Mouse (Mus musculus) urinary bladder, postnatal 36 days (tissue): ENCODE data around the gene Tmc1.

Experiments
- DNase-seq, 2 experiments: peaks; one replicate each; pipeline ENCODE4 v3.0.0; 2022; ENCODE audit warnings: low spot score in 2 of 2, mixed read lengths in 1 of 2

Tmc1 gene

GRCm38 (mm10) chr19:20953874-20954273, at the start of gene Tmc1:
TSS of gene Tmc1 (minus strand) at chr19:20954202.
- no peak for DNase-seq

GRCm38 (mm10) chr19:21001552-21001951, 47.5 kb upstream of the Tmc1 start:
- DNase-seq = no peak

- no peak for DNase-seq
These were observed 25.2 kb upstream of the Tmc1 start for GRCm38 (mm10) chr19:20979244-20979643.

GRCm38 (mm10) chr19:20978148-20978547, 24.1 kb upstream of the Tmc1 start:
- no peak for DNase-seq

- no peak for DNase-seq
These were observed 17.9 kb upstream of the Tmc1 start for GRCm38 (mm10) chr19:20971926-20972325.

GRCm38 (mm10) chr19:20954815-20955214, 813 bp upstream of the Tmc1 start:
- DNase-seq = no peak

GRCm38 (mm10) chr19:20944446-20944845, 9.6 kb downstream of the Tmc1 start:
- no peak for DNase-seq

GRCm38 (mm10) chr19:20924282-20924681, 29.7 kb downstream of the Tmc1 start:
- DNase-seq = no peak

GRCm38 (mm10) chr19:20923336-20924211, 30.4 kb downstream of the Tmc1 start:
- no peak for DNase-seq

GRCm38 (mm10) chr19:20918241-20918640, 35.8 kb downstream of the Tmc1 start:
- DNase-seq = no peak

- no peak for DNase-seq
These were observed 38.9 kb downstream of the Tmc1 start for GRCm38 (mm10) chr19:20915151-20915550.

- DNase-seq = no peak
These were observed 43.6 kb downstream of the Tmc1 start for GRCm38 (mm10) chr19:20910356-20910755.

GRCm38 (mm10) chr19:20881205-20881604, 72.8 kb downstream of the Tmc1 start:
- no peak for DNase-seq

GRCm38 (mm10) chr19:20875881-20876280, 78.1 kb downstream of the Tmc1 start:
- DNase-seq = no peak

GRCm38 (mm10) chr19:20861779-20862178, 92.2 kb downstream of the Tmc1 start:
- DNase-seq = no peak

GRCm38 (mm10) chr19:20860270-20860669, 93.7 kb downstream of the Tmc1 start:
- DNase-seq = no peak

- DNase-seq = no peak
These were observed 96.2 kb downstream of the Tmc1 start for GRCm38 (mm10) chr19:20857819-20858218.

GRCm38 (mm10) chr19:20848906-20849305, 105.1 kb downstream of the Tmc1 start:
- DNase-seq = no peak

GRCm38 (mm10) chr19:20847476-20848073, 106.4 kb downstream of the Tmc1 start:
- DNase-seq = no peak

- DNase-seq = no peak
These were observed 116.6 kb downstream of the Tmc1 start for GRCm38 (mm10) chr19:20837422-20837821.

GRCm38 (mm10) chr19:20836055-20836845, 117.8 kb downstream of the Tmc1 start:
- DNase-seq = peak in 1 of 2 experiments; percentile 1

GRCm38 (mm10) chr19:20834895-20835294, 119.1 kb downstream of the Tmc1 start:
- no peak for DNase-seq
